Mouse (Mus musculus) small intestine, adult 2 months (tissue): Measurements from ENCODE around the gene Bglap3.
"Not testable (repeated sequence)": the region's sequence is repeated elsewhere in the genome, so short reads cannot be mapped to it uniquely, and the experiment has no call there.

ENCODE experiments used
- CTCF ChIP-seq: fragments of 200-500 bp; IDR thresholded peaks from 2 replicates; pipeline ENCODE4 v1.5.1; 2012; ENCODE audit warnings: low read depth, mild to moderate bottlenecking, control low read depth, inconsistent platforms, low read length, moderate library complexity, mixed read lengths; ENCODE audit not compliant: insufficient replicate concordance, insufficient read length; ENCODE audit errors: extremely low read depth
- POLR2A ChIP-seq: fragments of 200-500 bp; IDR thresholded peaks from 2 replicates; pipeline ENCODE4 v1.6.1; 2012; ENCODE audit warnings: low read depth, mild to moderate bottlenecking, control low read depth, inconsistent platforms, low read length, moderate library complexity

- not testable (repeated sequence) for TF ChIP-seq CTCF, POLR2A
Observed at GRCm38 (mm10) chr3:88381389-88382315, 9.1 kb upstream of the Bglap3 start.
